Mouse (Mus musculus) bone marrow, adult 2 months (tissue): Measurements from ENCODE around the gene Prkn.

Experiments
- CTCF ChIP-seq: fragments of 200-500 bp; IDR thresholded peaks from 2 replicates; pipeline ENCODE4 v1.5.1; 2011; ENCODE audit warnings: low read length, control low read depth; ENCODE audit not compliant: control insufficient read depth, insufficient read depth
- POLR2A ChIP-seq: fragments of 200-500 bp; IDR thresholded peaks from 2 replicates; pipeline ENCODE4 v1.6.1; 2011; ENCODE audit warnings: low read depth, mild to moderate bottlenecking, control low read depth, low read length, borderline replicate concordance; ENCODE audit not compliant: control insufficient read depth

- TF ChIP-seq POLR2A: no peak
- no peak for TF ChIP-seq CTCF
Observed at GRCm38 (mm10) chr17:11639786-11640185, 799.6 kb downstream of the Prkn start.
